Mouse (Mus musculus): ENCODE results near the gene Plcz1.

Gene Plcz1

GRCm38 (mm10) chr6:139947106-139947879 is 94.0 kb downstream of the Plcz1 start:
- DNase-seq, result no peak
